Comparison of ENCODE assay signal across 8 mouse cellular contexts in the genomic region with DNA sequence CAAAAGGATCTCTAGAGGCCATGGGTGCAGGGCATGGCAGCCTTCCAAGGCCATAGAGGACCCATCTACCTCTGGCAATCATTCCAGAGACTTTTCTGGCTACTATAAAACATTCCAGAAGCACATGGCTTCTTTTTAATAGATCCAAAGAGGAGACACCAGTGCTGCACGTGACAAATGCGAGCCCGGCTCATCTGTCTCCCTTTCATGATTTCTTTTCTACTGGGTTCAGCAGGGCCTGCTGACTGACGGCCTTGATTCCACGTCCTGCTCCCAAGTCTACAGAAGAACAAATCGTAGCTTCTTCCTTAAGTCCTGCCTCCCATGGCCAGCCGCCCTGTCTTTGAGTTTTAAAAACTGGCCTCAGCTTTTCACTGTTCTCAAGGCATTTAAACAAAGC. TPM values are rescaled to one million over a fixed set of nuclear protein-coding genes. Genes with fewer than 3 reads are reported as not detected.
DNase-seq lines count a peak whose midpoint lies in the region; ATAC-seq and TF ChIP-seq lines count a peak whose summit lies in the region.

No protein-coding gene starts in this region.

- no peak for TF ChIP-seq EP300 in lung, postnatal 0 days (IDR thresholded peaks at IDR 0.05)

- ATAC-seq in forebrain, embryonic 12.5 days (ENCODE audit: low FRiP score) = no peak
- no peak for ATAC-seq in forebrain, embryonic 15.5 days (replicated peaks)
- no peak for ATAC-seq in lung, embryonic 16.5 days (ENCODE audit: low read depth)
- ATAC-seq in lung, postnatal 0 days = no peak
- ATAC-seq in intestine, embryonic 16.5 days = no peak

- TF ChIP-seq POLR2A in small intestine, adult 2 months (IDR thresholded peaks at IDR 0.05; ENCODE audit: low read depth, low read length) = no peak
- TF ChIP-seq POLR2A in lung, adult 2 months (IDR thresholded peaks at IDR 0.05; ENCODE audit: borderline replicate concordance, extremely low read depth, low read depth, low read length) = no peak

- H3K4me3 ChIP-seq in forebrain, embryonic 12.5 days (replicated peaks) = no peak overlapping the region
- H3K4me3 ChIP-seq in forebrain, embryonic 15.5 days = no peak overlapping the region
- H3K4me3 ChIP-seq in lung, embryonic 16.5 days (ENCODE audit: low read length) = no peak overlapping the region
- H3K4me3 ChIP-seq in lung, postnatal 0 days (ENCODE audit: low read depth, low read length) = no peak overlapping the region
- H3K4me3 ChIP-seq in intestine, embryonic 16.5 days (ENCODE audit: low read length) = no peak overlapping the region
- no peak overlapping the region for H3K4me3 ChIP-seq in small intestine, adult 2 months (ENCODE audit: low read depth, low read length)
- H3K4me3 ChIP-seq in lung, adult 2 months (replicated peaks; ENCODE audit: extremely low read depth, low read depth, low read length) = no peak overlapping the region

- H3K9me3 ChIP-seq in forebrain, embryonic 12.5 days = no peaks in the 10 kb centered on the region
- no peaks in the 10 kb centered on the region for H3K9me3 ChIP-seq in forebrain, embryonic 15.5 days
- H3K9me3 ChIP-seq in lung, embryonic 16.5 days (ENCODE audit: control insufficient read depth, low read length) = no peaks in the 10 kb centered on the region
- no peaks in the 10 kb centered on the region for H3K9me3 ChIP-seq in lung, postnatal 0 days (ENCODE audit: low read length)
- no peaks in the 10 kb centered on the region for H3K9me3 ChIP-seq in intestine, embryonic 16.5 days (ENCODE audit: control insufficient read depth, low read length)

- no peak overlapping the region for H3K4me2 ChIP-seq in forebrain, embryonic 12.5 days
- no peak overlapping the region for H3K4me2 ChIP-seq in forebrain, embryonic 15.5 days (replicated peaks)
- no peak overlapping the region for H3K4me2 ChIP-seq in lung, embryonic 16.5 days (ENCODE audit: low read depth, low read length)
- no peak overlapping the region for H3K4me2 ChIP-seq in lung, postnatal 0 days (replicated peaks; ENCODE audit: low read depth, low read length)
- H3K4me2 ChIP-seq in intestine, embryonic 16.5 days (ENCODE audit: low read depth, low read length) = no peak overlapping the region

- H3K27ac ChIP-seq in forebrain, embryonic 12.5 days = peak overlapping the region; percentile 99; the same call in 1 of the 2 replicates
- no peak overlapping the region for H3K27ac ChIP-seq in forebrain, embryonic 15.5 days (replicated peaks)
- peak overlapping the region; percentile 98 for H3K27ac ChIP-seq in lung, embryonic 16.5 days (ENCODE audit: low read length)
- H3K27ac ChIP-seq in lung, postnatal 0 days (ENCODE audit: low read length) = no peak overlapping the region
- peak overlapping the region; percentile 99 for H3K27ac ChIP-seq in intestine, embryonic 16.5 days (ENCODE audit: low read length)
- peak overlapping the region; percentile 98 for H3K27ac ChIP-seq in small intestine, adult 2 months (ENCODE audit: insufficient read depth, low read depth, low read length)

- WGBS in forebrain, embryonic 12.5 days = 77% methylated on average over 7 of the region's 7 CpGs
- 75% methylated on average over 7 of the region's 7 CpGs for WGBS in forebrain, embryonic 15.5 days
- WGBS in lung, embryonic 16.5 days = 66% methylated on average over 7 of the region's 7 CpGs
- WGBS in lung, postnatal 0 days = 60% methylated on average over 7 of the region's 7 CpGs
- 72% methylated on average over 7 of the region's 7 CpGs for WGBS in intestine, embryonic 16.5 days
- WGBS in small intestine, adult 2 months = 27% methylated on average over 7 of the region's 7 CpGs
- WGBS in lung, adult 2 months = 72% methylated on average over 7 of the region's 7 CpGs

- no peaks in the 10 kb centered on the region for H3K36me3 ChIP-seq in forebrain, embryonic 12.5 days (replicated peaks)
- H3K36me3 ChIP-seq in forebrain, embryonic 15.5 days = no peaks in the 10 kb centered on the region
- H3K36me3 ChIP-seq in lung, embryonic 16.5 days (ENCODE audit: control insufficient read depth, insufficient read depth, low read length) = no peaks in the 10 kb centered on the region
- H3K36me3 ChIP-seq in lung, postnatal 0 days (ENCODE audit: insufficient read depth, low read length) = no peaks in the 10 kb centered on the region
- no peaks in the 10 kb centered on the region for H3K36me3 ChIP-seq in intestine, embryonic 16.5 days (ENCODE audit: control insufficient read depth, insufficient read depth, low read length)
- no peaks in the 10 kb centered on the region for H3K36me3 ChIP-seq in small intestine, adult 2 months (ENCODE audit: control insufficient read depth, insufficient read depth, low read length)

- TF ChIP-seq CTCF in lung, postnatal 0 days (IDR thresholded peaks at IDR 0.05) = no peak
- TF ChIP-seq CTCF in small intestine, adult 2 months (IDR thresholded peaks at IDR 0.05; ENCODE audit: extremely low read depth, insufficient read length, insufficient replicate concordance, low read depth, low read length) = no peak
- no peak for TF ChIP-seq CTCF in lung, adult 2 months (IDR thresholded peaks at IDR 0.05; ENCODE audit: insufficient read depth, low read length)

- no peak overlapping the region for H3K9ac ChIP-seq in forebrain, embryonic 12.5 days
- no peak overlapping the region for H3K9ac ChIP-seq in forebrain, embryonic 15.5 days (replicated peaks)
- no peak overlapping the region for H3K9ac ChIP-seq in lung, embryonic 16.5 days (ENCODE audit: low read length)
- no peak overlapping the region for H3K9ac ChIP-seq in lung, postnatal 0 days (replicated peaks; ENCODE audit: low read depth)
- H3K9ac ChIP-seq in intestine, embryonic 16.5 days (ENCODE audit: low read depth, low read length) = peak overlapping the region; percentile 9

- no peak for DNase-seq in lung, postnatal 0 days (ENCODE audit: low spot score)
- DNase-seq in left cerebral cortex, adult 11 months (ENCODE audit: low spot score) = no peak
- no peak for DNase-seq in lung, adult 2 months

- no peaks in the 10 kb centered on the region for H3K27me3 ChIP-seq in forebrain, embryonic 12.5 days
- H3K27me3 ChIP-seq in forebrain, embryonic 15.5 days = no peaks in the 10 kb centered on the region
- no peaks in the 10 kb centered on the region for H3K27me3 ChIP-seq in lung, embryonic 16.5 days (ENCODE audit: control insufficient read depth, insufficient read depth, low read depth, low read length)
- H3K27me3 ChIP-seq in lung, postnatal 0 days (replicated peaks; ENCODE audit: insufficient read depth, low read length) = no peaks in the 10 kb centered on the region
- no peaks in the 10 kb centered on the region for H3K27me3 ChIP-seq in intestine, embryonic 16.5 days (replicated peaks; ENCODE audit: control insufficient read depth, insufficient read depth, low read length)
- H3K27me3 ChIP-seq in small intestine, adult 2 months (ENCODE audit: control insufficient read depth, insufficient read depth, low read length) = no peaks in the 10 kb centered on the region

- H3K4me1 ChIP-seq in forebrain, embryonic 12.5 days = peaks cover 20% of the 10 kb centered on the region
- H3K4me1 ChIP-seq in forebrain, embryonic 15.5 days = peaks cover 30% of the 10 kb centered on the region
- peaks cover 15% of the 10 kb centered on the region; the same call in 1 of the 2 replicates for H3K4me1 ChIP-seq in lung, embryonic 16.5 days (replicated peaks; ENCODE audit: control insufficient read depth, insufficient read depth, low read length)
- H3K4me1 ChIP-seq in lung, postnatal 0 days (ENCODE audit: insufficient read depth, low read depth, low read length) = peaks cover 5% of the 10 kb centered on the region; the same call in 1 of the 2 replicates
- peaks cover 8% of the 10 kb centered on the region for H3K4me1 ChIP-seq in intestine, embryonic 16.5 days (ENCODE audit: control insufficient read depth, insufficient read depth, low read length)
- H3K4me1 ChIP-seq in small intestine, adult 2 months (ENCODE audit: control insufficient read depth, insufficient read depth, insufficient read length, low read length) = peaks cover 14% of the 10 kb centered on the region; the same call in 1 of the 2 replicates
- peaks cover 4% of the 10 kb centered on the region for H3K4me1 ChIP-seq in lung, adult 2 months (ENCODE audit: control insufficient read depth, insufficient read depth, low read length)

RNA-seq across cellular contexts. Expression of a gene that starts 1.7 kb away (rescaled TPM):
- 10.7 and 11.0 TPM in 2 replicates for polyA plus RNA-seq in forebrain, embryonic 12.5 days (2016; fragmentation: Nextera tagmentation; extraction: Ambion mirVana)
- polyA plus RNA-seq in forebrain, embryonic 15.5 days (2015; fragmentation: Nextera tagmentation; extraction: Ambion mirVana) = 10.2 and 10.4 TPM in 2 replicates
- polyA plus RNA-seq in lung, embryonic 16.5 days (2015; fragmentation: Nextera tagmentation; extraction: Ambion mirVana) = 4.6 and 4.8 TPM in 2 replicates
- polyA plus RNA-seq in lung, postnatal 0 days (2015; fragmentation: Nextera tagmentation; extraction: Ambion mirVana) = 1.2 and 1.5 TPM in 2 replicates
- polyA plus RNA-seq in intestine, embryonic 16.5 days (2015; fragmentation: Nextera tagmentation; extraction: Ambion mirVana) = 3.5 and 4.2 TPM in 2 replicates
- polyA plus RNA-seq in small intestine, adult 2 months (2012; rRNA removed) = 4.4 and 9.3 TPM in 2 replicates
- polyA plus RNA-seq in lung, adult 2 months (2012; rRNA removed) = 6.3 and 7.3 TPM in 2 replicates

Comparison
In these comparisons a context has a peak if more than half of its experiments do, and no peak if none do; other contexts are left out.
1. H3K27ac ChIP-seq: peak in forebrain, embryonic 12.5 days (single experiment), lung, embryonic 16.5 days (single experiment), intestine, embryonic 16.5 days (single experiment) and small intestine, adult 2 months (single experiment); none in forebrain, embryonic 15.5 days (single experiment) and lung, postnatal 0 days (single experiment).